Mouse (Mus musculus) cerebellum, adult 11-12 months (tissue): ENCODE measurements at regions not wholly inside any gene's neighbourhood (a gene's known extent, or its start where the extent isn't known, plus 50 kb on each side); places are given as distances from the start of the nearest gene placed in this dataset.

Experiments used
- DNase-seq: peaks from one replicate; pipeline ENCODE4 v3.0.0; 2022

DNA sequence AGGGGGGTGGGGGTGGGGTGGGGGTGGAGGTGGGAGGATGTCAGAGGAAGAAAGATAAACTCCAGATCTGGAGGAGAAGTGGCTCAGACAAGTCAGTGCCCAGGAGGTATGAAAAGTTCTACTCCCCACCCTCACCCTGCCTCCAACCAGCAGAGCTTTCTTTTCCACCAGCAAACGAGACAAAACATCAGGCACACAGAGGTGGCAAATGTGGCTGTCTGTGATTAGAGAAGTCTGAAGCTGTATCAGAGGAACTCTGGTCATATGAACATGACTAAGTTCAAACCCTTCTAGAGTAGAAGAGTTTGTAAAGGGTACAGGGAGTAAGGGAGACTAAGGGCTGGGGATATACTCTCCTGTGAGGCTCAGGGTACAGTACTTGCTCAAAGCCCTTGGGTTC is 85.2 kb upstream of the Cadm1 start:
- no peak for DNase-seq

DNA sequence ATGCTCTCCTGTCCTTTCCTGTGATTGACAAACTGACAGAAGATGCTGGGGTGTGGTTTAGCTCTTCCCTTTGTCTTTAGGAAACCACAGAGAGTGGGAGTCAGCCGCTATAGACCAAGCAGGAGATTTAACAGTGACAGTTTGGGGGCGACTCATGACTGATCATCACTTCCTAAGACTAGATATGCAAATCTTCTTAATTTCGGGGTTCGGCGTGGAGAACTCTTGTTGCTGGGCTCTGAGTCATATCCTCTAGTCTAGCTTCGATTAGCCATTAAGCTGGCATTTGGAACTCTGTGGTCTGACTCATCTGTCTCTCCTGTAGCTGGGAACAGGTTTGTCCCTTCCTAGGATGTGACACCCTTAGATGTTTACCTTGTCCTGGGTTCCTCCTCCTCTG is 84.6 kb upstream of the Cadm1 start:
- DNase-seq = no peak

DNA sequence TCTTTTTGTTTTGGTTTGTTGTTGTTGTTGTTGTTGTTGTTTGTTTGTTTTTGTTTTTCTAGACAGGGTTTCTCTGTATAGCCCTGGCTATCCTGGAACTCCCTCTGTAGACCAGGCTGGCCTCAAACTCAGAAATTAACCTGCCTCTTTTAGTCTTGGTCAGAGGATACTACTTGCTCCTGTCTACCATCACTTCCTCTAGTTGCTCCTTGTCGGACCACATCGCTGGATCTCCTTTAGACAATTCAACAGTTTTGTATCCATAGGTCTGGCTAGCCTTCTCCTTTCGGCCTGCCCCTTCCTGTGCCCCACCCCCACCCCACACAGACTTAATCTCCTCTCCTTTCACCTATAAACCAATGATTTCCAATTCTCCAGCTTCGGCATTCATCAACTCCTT is 77.2 kb upstream of the Cadm1 start:
- DNase-seq = no peak

GRCm38 (mm10) chr9:47458721-47459418 is 71.1 kb upstream of the Cadm1 start:
- DNase-seq = no peak

DNA sequence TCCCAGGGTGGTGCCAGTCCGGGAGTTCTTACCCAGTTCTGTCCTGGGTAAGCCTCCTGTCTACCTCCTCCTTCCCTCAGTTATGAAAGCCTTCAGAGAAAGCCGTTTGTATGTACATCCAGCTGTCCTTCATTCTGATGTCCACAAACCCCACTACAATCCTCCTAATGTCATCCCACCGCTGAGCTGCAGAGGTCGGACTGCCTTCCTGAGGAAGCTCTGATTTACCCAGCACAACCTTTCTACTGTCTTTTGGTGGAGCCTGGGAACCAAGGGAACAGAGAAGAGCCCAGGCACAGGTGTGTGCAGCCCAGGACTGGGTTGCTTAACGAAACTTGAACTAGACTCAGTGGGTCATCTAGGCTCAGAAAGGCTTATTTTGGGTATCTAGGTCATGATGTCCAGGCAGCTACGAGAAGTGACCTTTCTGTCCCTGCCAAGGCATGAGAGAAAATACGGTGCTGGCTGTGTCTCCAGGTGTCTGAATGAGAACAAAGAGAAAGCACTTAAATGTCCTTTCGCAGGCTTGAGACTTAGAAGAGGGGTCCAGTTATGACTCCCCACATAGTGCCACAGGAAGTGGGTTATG is 70.4 kb upstream of the Cadm1 start:
- DNase-seq = peak; percentile 73

- DNase-seq = peak; percentile 31
Measured at GRCm38 (mm10) chr9:47460241-47460640, 69.7 kb upstream of the Cadm1 start.

- DNase-seq = no peak
Measured at GRCm38 (mm10) chr9:47461915-47462314, 68.1 kb upstream of the Cadm1 start.

DNA sequence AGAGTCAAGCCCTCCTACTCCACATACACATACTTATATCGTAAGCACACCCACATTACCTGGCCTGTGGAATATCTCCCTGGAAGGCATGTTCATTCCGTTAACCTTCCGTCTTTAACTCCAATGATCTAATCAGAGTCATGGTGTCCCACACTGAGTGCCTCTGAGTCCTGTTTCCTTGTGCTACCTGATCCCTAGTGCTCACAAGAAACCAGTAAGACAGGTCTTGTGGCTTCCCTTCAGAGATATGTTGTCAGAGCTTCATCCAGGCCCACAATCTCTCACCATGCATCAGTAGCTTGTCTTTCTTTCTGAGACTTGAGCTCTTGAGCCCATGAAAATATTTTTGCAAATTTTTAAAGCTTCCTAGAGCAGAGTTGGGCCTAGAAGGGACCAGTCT is 63.2 kb upstream of the Cadm1 start:
- DNase-seq = no peak

GRCm38 (mm10) chr9:47467815-47468214 is 62.2 kb upstream of the Cadm1 start:
- DNase-seq = no peak

GRCm38 (mm10) chr9:47469576-47469975 is 60.4 kb upstream of the Cadm1 start:
- no peak for DNase-seq

- DNase-seq = peak; percentile 45
Measured at GRCm38 (mm10) chr9:47470741-47471140, 59.2 kb upstream of the Cadm1 start.

GRCm38 (mm10) chr9:47471767-47472420 is 58.1 kb upstream of the Cadm1 start:
- peak; percentile 56 for DNase-seq

DNA sequence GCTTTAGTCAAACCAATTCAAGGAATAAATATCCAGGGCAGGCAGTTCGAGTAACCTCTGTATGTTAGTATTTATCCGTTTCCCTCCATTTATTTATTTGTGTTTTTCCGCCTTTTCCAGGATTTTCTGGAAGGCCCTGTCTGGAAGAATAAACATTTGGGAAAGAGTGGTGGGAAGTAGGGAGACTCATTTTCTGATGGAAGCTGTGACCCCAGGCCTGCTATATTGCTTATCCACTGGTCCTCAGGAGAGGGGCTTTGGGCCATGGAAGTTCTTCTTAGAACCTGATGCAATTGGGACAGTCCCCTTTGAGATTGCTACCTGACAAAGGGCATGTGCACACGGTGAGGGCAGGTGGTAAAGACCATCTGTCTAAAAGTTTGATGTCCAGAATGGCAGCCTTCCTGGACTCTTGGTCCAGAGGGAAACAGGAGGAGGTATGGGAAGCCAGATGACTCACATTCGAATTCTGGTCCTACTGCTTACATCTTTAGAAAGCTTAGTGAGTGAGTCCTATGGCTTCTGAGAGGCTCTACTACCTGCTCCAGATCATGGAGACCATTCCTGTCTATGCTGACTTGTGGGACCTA is 56.1 kb upstream of the Cadm1 start:
- DNase-seq = peak; percentile 40

- DNase-seq = no peak
Measured at GRCm38 (mm10) chr9:47474776-47475175, 55.2 kb upstream of the Cadm1 start.

DNA sequence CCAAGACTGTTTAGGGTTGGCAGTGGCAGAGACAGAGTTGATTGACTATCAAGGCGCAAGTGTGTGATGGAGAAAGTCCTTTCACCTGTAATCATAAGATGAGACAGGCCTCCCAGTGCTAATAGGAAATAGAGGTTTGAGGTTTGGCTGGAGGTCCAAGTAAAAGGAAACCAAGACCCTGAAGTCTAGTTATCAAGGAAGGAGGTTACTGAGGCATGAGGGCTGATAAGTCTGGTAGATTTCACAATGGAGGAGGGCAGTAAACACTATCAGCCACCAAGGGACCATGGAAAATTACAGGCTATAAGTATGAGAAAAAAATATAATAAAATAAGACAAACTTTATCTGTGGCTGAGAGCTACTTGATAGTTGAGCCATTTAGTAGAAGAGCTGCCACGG is 52.1 kb upstream of the Cadm1 start:
- no peak for DNase-seq
